Mouse (Mus musculus) liver, embryonic 14.5 days (tissue): ENCODE results near the gene Ephb1.

ENCODE experiments used
- CTCF ChIP-seq: IDR thresholded peaks from 2 replicates; pipeline ENCODE4 v1.5.1; 2016; ENCODE audit warnings: antibody characterized with exemption, low read depth, control low read depth
- EP300 ChIP-seq: IDR thresholded peaks from 2 replicates; pipeline ENCODE4 v1.6.1; 2016; ENCODE audit warnings: antibody characterized with exemption, low read depth

DNA sequence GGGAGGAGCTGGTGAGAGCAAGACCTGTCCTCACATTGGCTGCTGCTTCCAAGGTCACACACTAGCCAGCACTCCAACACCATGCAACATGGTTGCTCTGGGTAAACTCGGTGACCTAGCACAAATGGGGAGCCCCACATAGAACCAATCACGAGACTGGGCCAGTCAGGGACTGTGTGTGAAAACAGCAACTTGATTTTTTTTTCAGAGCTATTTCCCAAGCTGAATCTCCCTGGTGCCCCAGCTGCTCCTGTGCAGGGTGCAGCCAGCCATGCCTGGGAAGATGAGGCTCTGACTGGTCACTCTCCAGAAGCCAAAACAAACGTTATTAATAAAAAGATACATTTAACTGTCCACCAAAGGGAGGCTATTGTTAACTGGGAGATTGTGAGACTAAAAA is 173.2 kb downstream of the Ephb1 start:
- TF ChIP-seq CTCF (no peak), EP300 (no peak)
